Mouse (Mus musculus) ES-Bruce4 (cell line): ENCODE measurements around the gene P4htm.

Source experiments
- CTCF ChIP-seq: IDR thresholded peaks from one replicate; pipeline ENCODE4 v1.8.1; 2011; ENCODE audit warnings: low read depth, low read length
- EP300 ChIP-seq: IDR thresholded peaks from 2 replicates; pipeline ENCODE4 v1.6.1; 2011; ENCODE audit warnings: low read depth, low read length; ENCODE audit not compliant: insufficient read depth

DNA sequence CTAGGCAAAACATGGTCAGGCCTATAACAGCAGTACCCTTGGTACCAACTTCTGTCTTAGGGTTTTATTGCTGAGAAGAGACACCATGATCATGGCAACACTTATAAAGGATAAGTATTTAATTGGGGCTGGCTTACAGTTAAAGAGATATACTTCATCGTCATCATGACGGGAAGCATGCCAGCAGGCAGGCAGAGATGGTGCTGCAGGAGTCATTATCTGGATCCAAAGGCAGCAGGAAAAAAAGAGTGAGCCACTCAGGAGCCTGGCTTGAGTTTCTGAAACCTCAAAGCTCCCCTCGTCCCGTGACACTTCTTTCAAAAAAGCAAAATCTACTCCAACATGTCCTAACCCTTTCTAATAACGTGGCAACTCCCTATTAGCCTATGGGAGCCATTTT, 34.9 kb upstream of the P4htm start:
- TF ChIP-seq CTCF (no peak), EP300 (no peak)
